Mouse (Mus musculus): ENCODE results near the gene Vcp.

- TF ChIP-seq POLR2A (IDR thresholded peaks at IDR 0.05; ENCODE audit: low read depth, low read length) (no peak), GABPA (IDR thresholded peaks at IDR 0.05; ENCODE audit: insufficient replicate concordance, low read depth, low read length) (no peak), NRF1 (IDR thresholded peaks at IDR 0.05; ENCODE audit: low read depth, low read length) (no peak), CTCF (conservative IDR thresholded peaks at IDR 0.05 in 1 of 2, IDR thresholded peaks at IDR 0.05 in 1 of 2; ENCODE audit: low read depth in 2 of 2, low read length in 2 of 2) (peak; percentile 72 to 77), HCFC1 (IDR thresholded peaks at IDR 0.05; ENCODE audit: low read depth, low read length) (no peak), EP300 (IDR thresholded peaks at IDR 0.05; ENCODE audit: low read length) (no peak), JUND (conservative IDR thresholded peaks at IDR 0.05; ENCODE audit: low read depth, low read length) (no peak), E2F4 (IDR thresholded peaks at IDR 0.05; ENCODE audit: insufficient replicate concordance, low read depth, low read length) (no peak), USF1 (IDR thresholded peaks at IDR 0.05; ENCODE audit: low read depth, low read length) (no peak), MAFK (IDR thresholded peaks at IDR 0.05; ENCODE audit: insufficient replicate concordance, low read length) (no peak), CHD1 (IDR thresholded peaks at IDR 0.05; ENCODE audit: low read depth, low read length) (no peak), MAX (IDR thresholded peaks at IDR 0.05; ENCODE audit: low read length) (no peak), ETS1 (conservative IDR thresholded peaks at IDR 0.05; ENCODE audit: low read depth, low read length) (no peak)
Measured at GRCm38 (mm10) chr4:42961592-42961991, 38.7 kb downstream of the Vcp start.
